In the genomic region with DNA sequence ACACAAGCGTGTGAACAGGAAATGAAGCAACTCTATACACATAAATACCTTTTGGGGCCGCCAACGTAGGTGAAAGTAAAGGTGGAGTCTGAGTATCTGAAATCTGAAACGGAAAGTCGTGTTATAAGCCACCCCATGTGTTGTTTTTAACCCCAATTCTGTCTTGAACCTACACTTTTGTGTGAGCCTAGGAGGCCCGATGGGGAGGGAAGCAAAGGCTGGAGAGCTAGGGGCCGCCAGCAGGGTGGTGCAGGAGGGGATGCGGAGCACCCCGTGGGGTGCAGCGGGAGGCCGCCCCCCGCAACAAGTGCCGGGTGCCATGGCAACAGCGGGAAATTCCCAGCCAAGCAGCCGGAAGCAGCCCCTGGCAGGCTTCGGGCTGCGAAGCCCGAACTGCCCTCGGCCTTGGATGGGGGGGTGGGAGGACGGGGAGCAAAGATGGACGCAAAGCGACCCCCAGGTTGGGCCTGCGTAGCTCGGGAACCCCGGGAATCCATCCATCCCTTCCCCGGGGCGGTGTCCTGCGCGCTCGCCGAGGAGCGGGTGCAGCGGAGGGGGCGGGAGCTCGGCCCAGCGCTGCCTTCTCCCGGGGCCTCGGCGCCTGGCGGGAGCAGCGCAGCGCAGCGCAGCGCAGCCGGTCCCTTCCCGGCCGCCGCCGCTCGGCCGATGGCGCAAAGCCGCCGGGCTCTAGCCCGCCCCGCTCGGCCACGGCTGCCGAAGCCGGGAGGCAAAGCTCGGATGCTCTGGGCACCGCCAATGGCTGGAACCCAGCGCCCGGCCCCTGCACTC, we compare ENCODE assay signal across 8 mouse cellular contexts. TPM values are rescaled to one million over a fixed set of nuclear protein-coding genes. Genes with fewer than 3 reads are reported as not detected.
DNase-seq lines count a peak whose midpoint lies in the region; ATAC-seq and TF ChIP-seq lines count a peak whose summit lies in the region.

No protein-coding gene starts in this region.

- ATAC-seq in hindbrain, embryonic 16.5 days = peak; percentile 83

- peaks cover 19% of the 10 kb centered on the region for H3K4me1 ChIP-seq in hindbrain, embryonic 16.5 days (ENCODE audit: control insufficient read depth, insufficient read depth, low read depth, low read length)

- no peak; the same call in 1 of the 2 replicates for TF ChIP-seq CTCF in left cerebral cortex, adult 2 months (IDR thresholded peaks at IDR 0.05)

- no peaks in the 10 kb centered on the region for H3K27me3 ChIP-seq in hindbrain, embryonic 16.5 days (replicated peaks; ENCODE audit: control insufficient read depth, insufficient read depth, low read length)

- peak overlapping the region; percentile 92 for H3K9ac ChIP-seq in hindbrain, embryonic 16.5 days (ENCODE audit: low read depth, low read length)

- H3K36me3 ChIP-seq in hindbrain, embryonic 16.5 days (ENCODE audit: control insufficient read depth, insufficient read depth, low read length) = no peaks in the 10 kb centered on the region
- H3K36me3 ChIP-seq in macrophage (ENCODE audit: inconsistent target) = no peaks in the 10 kb centered on the region

- peaks cover 55% of the 10 kb centered on the region for H3K79me2 ChIP-seq in macrophage (ENCODE audit: inconsistent target)

- peak overlapping the region; percentile 76 for H3K4me3 ChIP-seq in hindbrain, embryonic 16.5 days (ENCODE audit: low read length)
- peak overlapping the region; percentile 93 for H3K4me3 ChIP-seq in left cerebral cortex, adult 2 months
- H3K4me3 ChIP-seq in macrophage (ENCODE audit: inconsistent target) = peak overlapping the region; percentile 93

- no peaks in the 10 kb centered on the region for H3K9me3 ChIP-seq in hindbrain, embryonic 16.5 days (ENCODE audit: control insufficient read depth, low read length)

- intact Hi-C loops in left cerebral cortex, adult 2 months (cut with DNase I) = loop anchor here (10.0 kb wide), 1 partner anchor 260 kb away; no protein-coding TSS in a partner anchor

- DNase-seq in NIH3T3 (ENCODE audit: low read depth) = peak; percentile 69
- peak; percentile 60 for DNase-seq in cerebellum, adult 9-10 months
- peak; percentile 50 to 57 for DNase-seq in frontal cortex, postnatal 36 days (ENCODE audit: low spot score in 2 of 2)
- DNase-seq in left cerebral cortex, adult 2 months (ENCODE audit: extremely low spot score in 1 of 2, low spot score in 2 of 2) = peak; percentile 57 to 65
- peak; percentile 58 for DNase-seq in right cerebral cortex, adult 18-20 months
- peak; percentile 55 for DNase-seq in urinary bladder, adult 2 months (ENCODE audit: low spot score)

- peak overlapping the region; percentile 95 for H3K27ac ChIP-seq in hindbrain, embryonic 16.5 days (ENCODE audit: low read depth, low read length)
- H3K27ac ChIP-seq in left cerebral cortex, adult 2 months = peak overlapping the region; percentile 89
- H3K27ac ChIP-seq in macrophage = peak overlapping the region; percentile 46; the same call in 1 of the 2 replicates

- under 1% methylated on average over 48 of the region's 64 CpGs for WGBS in hindbrain, embryonic 16.5 days
- WGBS in macrophage (ENCODE audit: missing documents) = 1% methylated on average over 49 of the region's 64 CpGs

- H3K4me2 ChIP-seq in hindbrain, embryonic 16.5 days (ENCODE audit: low read length) = peak overlapping the region; percentile 55

RNA-seq across cellular contexts. Expression of gene Parp8, which starts 1.0 kb away (rescaled TPM):
- polyA plus RNA-seq in hindbrain, embryonic 16.5 days (2015; fragmentation: Nextera tagmentation; extraction: Ambion mirVana) = 27.2 and 30.5 TPM in 2 replicates
- 10 to 100 TPM; 20.9 to 21.9 TPM for total RNA-seq in left cerebral cortex, adult 2 months (2021)
- 100 to 1,000 TPM; 110 to 483 (median 223) TPM for total RNA-seq in macrophage (2018; cell fraction: chromatin; rRNA removed)
- total RNA-seq in macrophage (2018; cell fraction: cytosol; rRNA removed) = 10 to 100 TPM; 13.9 to 43.4 (median 26.5) TPM
- 100 to 1,000 TPM in 20 of 26 experiments, 10 to 100 TPM in 6; 54.8 to 365 (median 115) TPM for total RNA-seq in macrophage (2018; cell fraction: nucleus; rRNA removed)
- polyA plus RNA-seq in macrophage (2018) = 7.6 to 24.2 TPM (median 16.2 TPM) in 3 replicates
- polyA plus RNA-seq in urinary bladder, adult 2 months (2012; rRNA removed) = 16.5 and 20.4 TPM in 2 replicates

Comparison
In these comparisons a context has a peak if more than half of its experiments do, and no peak if none do; other contexts are left out.
1. Peak in every context shown above with its lines: DNase-seq, ATAC-seq, H3K4me3 ChIP-seq and H3K27ac ChIP-seq.